Mouse (Mus musculus) E14TG2a.4 (cell line): ENCODE measurements around the gene Cul4a.

Experiments used
- H3K27me3 ChIP-seq: 2 replicates; pipeline ENCODE4 v1.6.1; 2014; ENCODE audit warnings: low read length, control low read depth; ENCODE audit not compliant: insufficient read depth
- H3K36me3 ChIP-seq: 2 replicates; pipeline ENCODE4 v1.6.1; 2014; ENCODE audit warnings: low read length, control low read depth; ENCODE audit not compliant: insufficient read depth
- H3K4me1 ChIP-seq: replicated peaks from 2 replicates; pipeline ENCODE4 v1.6.1; 2014; ENCODE audit warnings: low read depth, low read length, control low read depth
- H3K4me3 ChIP-seq: replicated peaks from 2 replicates; pipeline ENCODE4 v1.5.1; 2014; ENCODE audit warnings: mild to moderate bottlenecking, low read length
- H3K9me3 ChIP-seq: 2 replicates; pipeline ENCODE4 v1.6.1; 2014; ENCODE audit warnings: low read length, control low read depth
- CTCF ChIP-seq: conservative IDR thresholded peaks from 2 replicates; pipeline ENCODE4 v1.5.1; 2014; ENCODE audit warnings: low read length
- NANOG ChIP-seq: IDR thresholded peaks from 2 replicates; pipeline ENCODE4 v1.6.1; 2014; ENCODE audit warnings: borderline replicate concordance, low read length, mixed read lengths
- POU5F1 ChIP-seq: IDR thresholded peaks from 2 replicates; pipeline ENCODE4 v1.6.1; 2014; ENCODE audit warnings: low read length, borderline replicate concordance

Gene Cul4a

DNA sequence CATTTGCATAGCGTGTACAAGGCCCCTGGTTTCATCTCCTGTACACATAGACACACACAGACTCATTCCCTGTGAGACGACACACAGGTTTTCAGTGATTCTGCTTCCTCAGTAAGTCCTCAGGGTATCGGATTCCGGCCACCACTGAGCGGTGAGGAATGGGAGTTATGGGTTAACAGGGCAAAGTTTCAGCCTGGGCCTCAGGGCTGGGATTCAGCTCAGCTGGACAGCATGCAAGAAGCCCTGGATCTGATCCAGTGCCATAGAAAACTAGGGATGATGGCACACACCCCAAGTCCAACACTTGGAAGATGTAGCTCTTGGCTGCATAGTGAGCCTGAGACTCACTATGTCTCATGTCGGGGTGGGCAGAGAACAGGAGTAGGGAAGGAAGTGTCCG lies 74.5 kb downstream of the Cul4a start:
- Histone ChIP-seq H3K4me3 (no peak overlapping the region), H3K9me3 (no peaks in the 10 kb centered on the region), H3K4me1 (peaks cover 66% of the 10 kb centered on the region), H3K27me3 (no peaks in the 10 kb centered on the region), H3K36me3 (peaks cover 99% of the 10 kb centered on the region)
- no peak for TF ChIP-seq NANOG
- no peak for TF ChIP-seq POU5F1
- no peak for TF ChIP-seq CTCF

GRCm38 (mm10) chr8:13180408-13180807 lies 75.0 kb downstream of the Cul4a start:
- H3K27me3 ChIP-seq, result no peaks in the 10 kb centered on the region
- no peaks in the 10 kb centered on the region for H3K9me3 ChIP-seq
- TF ChIP-seq CTCF (no peak), POU5F1 (no peak), NANOG (no peak)
- peaks cover 99% of the 10 kb centered on the region for H3K36me3 ChIP-seq
- H3K4me1 ChIP-seq, result peaks cover 63% of the 10 kb centered on the region
- no peak overlapping the region for H3K4me3 ChIP-seq

- Histone ChIP-seq H3K36me3 (peaks cover 99% of the 10 kb centered on the region), H3K4me1 (peaks cover 56% of the 10 kb centered on the region), H3K4me3 (no peak overlapping the region), H3K9me3 (no peaks in the 10 kb centered on the region), H3K27me3 (no peaks in the 10 kb centered on the region)
- TF ChIP-seq NANOG (no peak), POU5F1 (no peak), CTCF (no peak)
Observed at GRCm38 (mm10) chr8:13180911-13181690, 75.7 kb downstream of the Cul4a start.

GRCm38 (mm10) chr8:13181691-13181976 lies 76.2 kb downstream of the Cul4a start:
- H3K9me3 ChIP-seq, result no peaks in the 10 kb centered on the region
- no peak overlapping the region for H3K4me3 ChIP-seq
- peaks cover 54% of the 10 kb centered on the region for H3K4me1 ChIP-seq
- H3K27me3 ChIP-seq, result no peaks in the 10 kb centered on the region
- peaks cover 99% of the 10 kb centered on the region for H3K36me3 ChIP-seq
- no peak for TF ChIP-seq POU5F1
- no peak for TF ChIP-seq CTCF
- no peak for TF ChIP-seq NANOG

DNA sequence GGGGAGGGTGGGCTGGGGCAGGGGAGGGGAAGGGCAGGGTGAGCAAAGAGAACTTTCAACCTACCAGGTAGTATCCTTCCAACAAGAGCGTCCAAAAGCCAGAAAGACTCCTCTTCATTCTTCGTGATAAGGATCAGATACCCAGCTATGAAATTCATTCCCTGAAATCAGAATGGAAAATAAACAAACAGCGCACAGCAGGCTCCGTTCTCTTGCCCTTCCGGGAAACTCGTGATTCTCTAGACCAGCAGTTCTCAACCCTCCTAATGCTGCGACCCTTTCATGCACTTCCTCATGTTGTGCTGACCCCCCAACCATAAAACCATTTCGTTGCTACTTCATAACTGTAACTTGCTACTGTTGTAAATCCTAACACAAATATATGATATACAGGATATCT lies 81.4 kb downstream of the Cul4a start:
- H3K4me3 ChIP-seq, result no peak overlapping the region
- TF ChIP-seq NANOG, result no peak
- no peak for TF ChIP-seq POU5F1
- TF ChIP-seq CTCF, result no peak
- peaks cover 99% of the 10 kb centered on the region for H3K36me3 ChIP-seq
- H3K4me1 ChIP-seq, result peaks cover 62% of the 10 kb centered on the region
- no peaks in the 10 kb centered on the region for H3K27me3 ChIP-seq
- H3K9me3 ChIP-seq, result no peaks in the 10 kb centered on the region

DNA sequence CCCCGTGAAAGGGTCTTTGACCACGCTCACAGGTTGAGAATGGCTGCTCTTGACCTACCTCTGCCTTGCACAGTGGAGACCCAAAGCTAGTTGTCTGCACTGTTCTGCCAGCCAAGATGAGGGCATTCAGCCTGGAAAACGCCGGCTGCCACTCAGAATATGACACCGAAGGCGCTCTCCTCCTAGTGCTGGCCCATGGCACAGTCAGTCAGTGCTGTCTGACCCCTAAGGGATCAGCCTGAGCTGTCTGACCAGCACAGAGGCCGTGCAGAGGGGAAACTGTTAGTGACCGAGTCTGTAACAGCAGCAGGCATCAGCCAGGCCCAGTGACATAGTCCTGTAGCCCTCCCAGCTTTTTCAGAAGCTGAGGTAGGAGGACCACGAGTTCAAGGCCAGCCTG lies 81.8 kb downstream of the Cul4a start:
- H3K36me3 ChIP-seq, result peaks cover 99% of the 10 kb centered on the region
- H3K4me3 ChIP-seq, result no peak overlapping the region
- TF ChIP-seq POU5F1, result no peak
- TF ChIP-seq NANOG, result no peak
- no peak for TF ChIP-seq CTCF
- peaks cover 62% of the 10 kb centered on the region for H3K4me1 ChIP-seq
- H3K9me3 ChIP-seq, result no peaks in the 10 kb centered on the region
- no peaks in the 10 kb centered on the region for H3K27me3 ChIP-seq

GRCm38 (mm10) chr8:13187638-13188037 lies 82.2 kb downstream of the Cul4a start:
- H3K9me3 ChIP-seq, result no peaks in the 10 kb centered on the region
- H3K27me3 ChIP-seq, result no peaks in the 10 kb centered on the region
- H3K4me1 ChIP-seq, result peaks cover 62% of the 10 kb centered on the region
- no peak for TF ChIP-seq POU5F1
- TF ChIP-seq NANOG, result no peak
- no peak for TF ChIP-seq CTCF
- H3K36me3 ChIP-seq, result peaks cover 99% of the 10 kb centered on the region
- no peak overlapping the region for H3K4me3 ChIP-seq

GRCm38 (mm10) chr8:13188052-13188555 lies 82.7 kb downstream of the Cul4a start:
- Histone ChIP-seq H3K36me3 (peaks cover 99% of the 10 kb centered on the region), H3K27me3 (no peaks in the 10 kb centered on the region), H3K9me3 (no peaks in the 10 kb centered on the region), H3K4me1 (peaks cover 66% of the 10 kb centered on the region), H3K4me3 (no peak overlapping the region)
- TF ChIP-seq CTCF, result no peak
- TF ChIP-seq NANOG, result no peak
- no peak for TF ChIP-seq POU5F1

DNA sequence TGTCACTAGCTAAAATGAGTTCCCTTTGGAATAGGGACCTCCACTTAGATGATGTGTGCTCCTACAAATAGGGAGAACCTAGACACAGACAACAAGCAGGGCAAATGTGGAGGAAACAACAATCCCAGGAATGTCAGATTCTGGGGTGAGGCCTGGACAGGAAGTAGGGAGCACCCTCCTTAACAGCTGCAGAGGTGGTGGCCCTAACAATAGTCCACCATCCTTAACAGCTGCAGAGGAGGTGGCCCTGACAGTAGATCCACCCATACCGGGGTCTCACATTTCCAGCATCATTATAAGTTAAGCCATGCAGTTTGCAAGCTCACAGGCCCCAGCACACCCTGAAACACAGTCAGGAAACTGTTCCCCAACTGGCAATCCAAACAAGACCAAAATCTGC lies 83.4 kb downstream of the Cul4a start:
- no peak overlapping the region for H3K4me3 ChIP-seq
- peaks cover 97% of the 10 kb centered on the region for H3K36me3 ChIP-seq
- H3K9me3 ChIP-seq, result no peaks in the 10 kb centered on the region
- no peaks in the 10 kb centered on the region for H3K27me3 ChIP-seq
- TF ChIP-seq POU5F1 (no peak), NANOG (no peak), CTCF (no peak)
- peaks cover 67% of the 10 kb centered on the region for H3K4me1 ChIP-seq
